Mouse (Mus musculus) myocyte (in vitro differentiated cells): ENCODE results near the gene Ticam1. TPM values are rescaled to one million over a fixed set of nuclear protein-coding genes. Genes with fewer than 3 reads are reported as not detected.

Experiments
- H3K27me3 ChIP-seq: one replicate; pipeline ENCODE4 v1.6.1; 2011; ENCODE audit not compliant: control insufficient read depth, insufficient read depth, insufficient read length
- H3K36me3 ChIP-seq: one replicate; pipeline ENCODE4 v1.6.1; 2011; ENCODE audit not compliant: control insufficient read depth, insufficient read depth
- H3K4me2 ChIP-seq: one replicate; pipeline ENCODE4 v1.6.1; 2011; ENCODE audit warnings: low read depth, control low read depth
- H3K4me3 ChIP-seq: one replicate; pipeline ENCODE4 v1.5.1; 2011; ENCODE audit warnings: mild to moderate bottlenecking, control low read depth, moderate library complexity
- H3K79me2 ChIP-seq: one replicate; pipeline ENCODE4 v1.6.1; 2011; ENCODE audit not compliant: control insufficient read depth, insufficient read depth
- H3ac ChIP-seq: one replicate; pipeline ENCODE4 v1.6.1; 2011; ENCODE audit not compliant: control insufficient read depth, insufficient read length
- CEBPB ChIP-seq: IDR thresholded peaks from 2 replicates; pipeline ENCODE4 v1.6.1; 2011; ENCODE audit warnings: mild to moderate bottlenecking, moderate library complexity; ENCODE audit not compliant: poor library complexity, insufficient read depth, severe bottlenecking
- E2F4 ChIP-seq: IDR thresholded peaks from one replicate; pipeline ENCODE4 v1.6.1; 2011; ENCODE audit warnings: mild to moderate bottlenecking, control low read depth, moderate library complexity; ENCODE audit not compliant: insufficient read depth
- MAX ChIP-seq: IDR thresholded peaks from one replicate; pipeline ENCODE4 v1.6.1; 2011; ENCODE audit warnings: low read depth, mild to moderate bottlenecking, control low read depth
- MYOD1 ChIP-seq, 3 experiments: IDR thresholded peaks; one replicate each; pipeline ENCODE4 v1.6.1; 2011; ENCODE audit warnings: control low read depth in 2 of 3, low read depth in 2 of 3, mild to moderate bottlenecking in 2 of 3, moderate library complexity in 1 of 3; ENCODE audit not compliant: insufficient read length in 2 of 3, control insufficient read depth in 1 of 3
- MYOG ChIP-seq, 3 experiments: IDR thresholded peaks; one replicate each; pipeline ENCODE4 v1.6.1; 2011; ENCODE audit warnings: control low read depth in 2 of 3, low read depth in 2 of 3, mild to moderate bottlenecking in 2 of 3; ENCODE audit not compliant: insufficient read length in 2 of 3, control insufficient read depth in 1 of 3, insufficient read depth in 1 of 3
- POLR2A ChIP-seq: IDR thresholded peaks from one replicate; pipeline ENCODE4 v1.6.1; 2011; ENCODE audit warnings: low read depth, mild to moderate bottlenecking, control low read depth, moderate library complexity; ENCODE audit not compliant: insufficient read length
- POLR2AphosphoS2 ChIP-seq: IDR thresholded peaks from one replicate; pipeline ENCODE4 v1.6.1; 2011; ENCODE audit warnings: low read depth, control low read depth; ENCODE audit not compliant: insufficient read length
- REST ChIP-seq: IDR thresholded peaks from one replicate; pipeline ENCODE4 v1.6.1; 2011; ENCODE audit warnings: mild to moderate bottlenecking, control low read depth, moderate library complexity; ENCODE audit not compliant: insufficient read depth, insufficient read length
- SRF ChIP-seq: IDR thresholded peaks from one replicate; pipeline ENCODE4 v1.6.1; 2011; ENCODE audit warnings: low read depth; ENCODE audit not compliant: control insufficient read depth, insufficient read length
- TCF12 ChIP-seq: IDR thresholded peaks from one replicate; pipeline ENCODE4 v1.6.1; 2011; ENCODE audit warnings: mild to moderate bottlenecking, control low read depth; ENCODE audit not compliant: poor library complexity, insufficient read depth, severe bottlenecking
- TCF3 ChIP-seq: IDR thresholded peaks from one replicate; pipeline ENCODE4 v1.6.1; 2011; ENCODE audit warnings: low read depth, control low read depth; ENCODE audit not compliant: insufficient read length
- USF1 ChIP-seq: IDR thresholded peaks from one replicate; pipeline ENCODE4 v1.6.1; 2011; ENCODE audit warnings: low read depth, mild to moderate bottlenecking, control low read depth, moderate library complexity
- polyA plus RNA-seq: library from polyadenylated mRNA; unstranded; fragments of >200 nt; fragmentation: generic; extraction: Trizol; gene quantifications from one replicate; pipeline ENCODE4 v1.2.1, GENCODE M21; 2012; ENCODE audit warnings: missing spikeins

Ticam1 gene
- polyA plus RNA-seq, 1 experiment = 9.1 TPM

DNA sequence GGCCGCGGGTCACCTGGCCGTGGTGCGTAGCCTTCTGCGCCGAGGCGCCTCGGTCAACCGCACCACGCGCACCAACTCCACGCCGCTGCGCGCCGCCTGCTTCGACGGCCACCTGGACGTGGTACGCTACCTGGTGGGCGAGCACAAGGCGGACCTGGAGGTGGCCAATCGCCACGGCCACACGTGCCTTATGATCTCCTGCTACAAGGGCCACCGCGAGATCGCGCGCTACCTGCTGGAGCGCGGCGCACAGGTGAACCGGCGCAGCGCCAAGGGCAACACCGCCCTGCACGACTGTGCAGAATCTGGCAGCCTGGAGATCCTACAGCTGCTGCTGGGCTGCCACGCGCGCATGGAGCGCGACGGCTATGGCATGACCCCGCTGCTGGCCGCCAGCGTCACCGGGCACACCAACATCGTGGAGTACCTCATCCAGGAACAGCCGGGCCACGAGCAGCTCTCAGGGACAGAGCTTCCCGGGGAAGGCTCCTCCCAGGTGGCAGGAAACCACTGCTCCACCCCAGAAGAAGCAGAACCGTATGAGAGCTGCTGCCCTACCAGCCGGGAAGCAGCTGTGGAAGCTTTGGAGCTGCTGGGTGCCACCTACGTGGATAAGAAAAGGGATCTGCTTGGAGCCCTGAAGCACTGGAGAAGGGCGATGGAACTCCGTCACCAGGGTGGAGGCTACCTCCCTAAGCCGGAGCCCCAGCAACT is 19.2 kb downstream of the Ticam1 start:
- H3K4me2 ChIP-seq = peak overlapping the region; percentile 77
- TF ChIP-seq MAX = no peak
- peak in 1 of 3 experiments; percentile 26 for TF ChIP-seq MYOG (IDR thresholded peaks at IDR 0.05; ENCODE audit: control insufficient read depth in 1 of 3, insufficient read depth in 1 of 3, insufficient read length in 2 of 3, low read depth in 2 of 3)
- no peak for TF ChIP-seq POLR2AphosphoS2
- TF ChIP-seq POLR2A = peak; percentile 4
- no peak for TF ChIP-seq TCF3
- TF ChIP-seq CEBPB = no peak
- no peak for TF ChIP-seq TCF12
- TF ChIP-seq E2F4 = no peak
- peak in 1 of 3 experiments; percentile 7 for TF ChIP-seq MYOD1 (IDR thresholded peaks at IDR 0.05; ENCODE audit: control insufficient read depth in 1 of 3, insufficient read length in 2 of 3, low read depth in 2 of 3)
- no peak for TF ChIP-seq USF1
- TF ChIP-seq REST = no peak
- peaks cover 40% of the 10 kb centered on the region for H3K79me2 ChIP-seq
- H3K4me3 ChIP-seq = peak overlapping the region; percentile 50
- H3K27me3 ChIP-seq = no peaks in the 10 kb centered on the region
- H3ac ChIP-seq = peak overlapping the region; percentile 80
- peaks cover 7% of the 10 kb centered on the region for H3K36me3 ChIP-seq

GRCm38 (mm10) chr17:56256239-56256881 is 20.2 kb downstream of the Ticam1 start, which contains the start of gene Fem1a:
Fem1a (plus strand) TSS chr17:56256810.
- peaks cover 36% of the 10 kb centered on the region for H3K79me2 ChIP-seq
- peak within 1 kb of the TSS; percentile 98 for H3K4me2 ChIP-seq
- TF ChIP-seq POLR2A (no peak), SRF (no peak), MYOD1 (IDR thresholded peaks at IDR 0.05; ENCODE audit: control insufficient read depth in 1 of 3, insufficient read length in 2 of 3, low read depth in 2 of 3) (no peak), REST (no peak), MAX (peak; percentile 2), USF1 (no peak)
- H3ac ChIP-seq = peak within 1 kb of the TSS; percentile 80
- peaks cover 7% of the 10 kb centered on the region for H3K36me3 ChIP-seq
- H3K4me3 ChIP-seq = peak within 1 kb of the TSS; percentile 50
- no peaks in the 10 kb centered on the region for H3K27me3 ChIP-seq

DNA sequence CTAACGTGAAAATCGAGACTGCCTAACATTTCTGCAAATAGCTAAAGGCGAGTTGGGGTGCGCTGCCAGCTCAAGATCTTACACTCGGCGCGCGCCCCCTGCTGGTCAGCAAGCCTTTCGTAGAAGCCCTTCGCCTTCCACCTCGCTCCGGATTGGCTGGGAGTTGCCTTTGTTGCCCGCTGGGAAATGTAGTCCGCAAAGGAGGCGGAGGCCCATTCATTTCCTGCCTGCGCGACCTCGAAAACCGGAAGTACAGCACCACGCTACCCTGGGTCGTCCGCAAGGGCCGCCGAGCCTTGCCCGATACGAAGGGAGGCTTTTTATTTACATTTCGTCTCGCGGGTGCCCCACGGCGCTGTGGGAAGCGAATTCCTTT is 20.7 kb downstream of the Ticam1 start:
- peak overlapping the region; percentile 98 for H3K4me2 ChIP-seq
- peak overlapping the region; percentile 50 for H3K4me3 ChIP-seq
- TF ChIP-seq E2F4 = no peak
- no peak for TF ChIP-seq USF1
- peak; percentile 65 for TF ChIP-seq POLR2A
- peak; percentile 44 for TF ChIP-seq SRF
- TF ChIP-seq POLR2AphosphoS2 = peak; percentile 42
- H3K27me3 ChIP-seq = no peaks in the 10 kb centered on the region
- peaks cover 35% of the 10 kb centered on the region for H3K79me2 ChIP-seq
- H3K36me3 ChIP-seq = peaks cover 7% of the 10 kb centered on the region
- no peak overlapping the region for H3ac ChIP-seq

DNA sequence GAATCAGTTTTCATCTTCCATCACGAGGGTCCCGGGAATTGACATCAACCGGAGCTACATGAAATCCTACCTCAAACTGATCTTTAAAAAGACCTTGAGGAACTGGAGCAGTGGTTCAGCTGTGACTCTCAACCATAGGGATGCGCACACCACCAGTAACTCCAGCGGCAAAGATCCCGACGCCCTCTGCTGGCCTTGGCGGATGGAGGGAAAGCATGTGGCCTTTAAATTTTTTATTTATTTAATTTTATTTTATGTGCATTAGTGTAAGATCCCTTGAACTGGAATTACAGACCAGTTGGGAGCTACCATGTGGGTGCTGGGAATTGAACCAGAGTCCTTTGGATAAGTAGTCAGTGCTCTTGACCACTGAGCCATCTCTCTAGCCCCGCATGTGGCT is 21.2 kb downstream of the Ticam1 start:
- H3K79me2 ChIP-seq = peaks cover 31% of the 10 kb centered on the region
- peaks cover 4% of the 10 kb centered on the region for H3K36me3 ChIP-seq
- H3ac ChIP-seq = no peak overlapping the region
- peak overlapping the region; percentile 50 for H3K4me3 ChIP-seq
- no peaks in the 10 kb centered on the region for H3K27me3 ChIP-seq
- H3K4me2 ChIP-seq = peak overlapping the region; percentile 64
- no peak for TF ChIP-seq TCF12
- TF ChIP-seq MYOD1 (IDR thresholded peaks at IDR 0.05; ENCODE audit: control insufficient read depth in 1 of 3, insufficient read length in 2 of 3, low read depth in 2 of 3) = no peak
- TF ChIP-seq MAX = no peak
- TF ChIP-seq E2F4 = no peak
- no peak for TF ChIP-seq MYOG (IDR thresholded peaks at IDR 0.05; ENCODE audit: control insufficient read depth in 1 of 3, insufficient read depth in 1 of 3, insufficient read length in 2 of 3, low read depth in 2 of 3)
- TF ChIP-seq REST = no peak
- TF ChIP-seq USF1 = no peak
- TF ChIP-seq CEBPB = no peak
- TF ChIP-seq POLR2AphosphoS2 = no peak
- TF ChIP-seq TCF3 = no peak
- no peak for TF ChIP-seq POLR2A

GRCm38 (mm10) chr17:56254695-56255094 is 21.9 kb downstream of the Ticam1 start:
- H3K27me3 ChIP-seq = peaks cover 4% of the 10 kb centered on the region
- no peak overlapping the region for H3K4me2 ChIP-seq
- no peak for TF ChIP-seq MYOG (IDR thresholded peaks at IDR 0.05; ENCODE audit: control insufficient read depth in 1 of 3, insufficient read depth in 1 of 3, insufficient read length in 2 of 3, low read depth in 2 of 3)
- no peak for TF ChIP-seq REST
- TF ChIP-seq TCF12 = no peak
- no peak overlapping the region for H3ac ChIP-seq
- no peak overlapping the region for H3K4me3 ChIP-seq
- H3K79me2 ChIP-seq = peaks cover 23% of the 10 kb centered on the region
- H3K36me3 ChIP-seq = no peaks in the 10 kb centered on the region
